Mouse (Mus musculus): ENCODE data around the gene Pacrg.
A peak's percentile ranks its signal among the peaks of the same experiment; 100 is the strongest.

Gene Pacrg

GRCm38 (mm10) chr17:10550781-10551520, 289.2 kb downstream of the Pacrg start:
- no peak for DNase-seq (ENCODE audit: extremely low spot score)

DNA sequence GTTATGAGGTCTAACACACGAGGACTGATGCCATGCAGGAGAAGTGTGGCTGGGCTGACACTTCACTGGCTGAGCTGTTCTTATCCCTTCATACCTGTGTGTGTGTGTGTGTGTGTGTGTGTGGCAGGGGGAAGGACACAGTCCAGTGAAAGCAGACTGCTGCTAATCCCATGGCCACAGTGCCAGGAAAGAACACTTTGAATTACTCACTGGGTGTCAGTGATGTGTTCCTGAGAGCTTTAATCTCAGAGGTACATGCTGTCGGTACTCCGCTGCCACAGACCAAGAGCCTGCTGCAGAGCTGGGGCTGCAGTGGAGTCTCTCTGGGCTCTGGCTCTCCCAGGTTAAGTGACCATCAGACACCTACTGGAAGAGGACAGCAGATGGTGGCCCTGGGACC, 290.3 kb downstream of the Pacrg start:
- no peak for DNase-seq (ENCODE audit: extremely low spot score)

DNA sequence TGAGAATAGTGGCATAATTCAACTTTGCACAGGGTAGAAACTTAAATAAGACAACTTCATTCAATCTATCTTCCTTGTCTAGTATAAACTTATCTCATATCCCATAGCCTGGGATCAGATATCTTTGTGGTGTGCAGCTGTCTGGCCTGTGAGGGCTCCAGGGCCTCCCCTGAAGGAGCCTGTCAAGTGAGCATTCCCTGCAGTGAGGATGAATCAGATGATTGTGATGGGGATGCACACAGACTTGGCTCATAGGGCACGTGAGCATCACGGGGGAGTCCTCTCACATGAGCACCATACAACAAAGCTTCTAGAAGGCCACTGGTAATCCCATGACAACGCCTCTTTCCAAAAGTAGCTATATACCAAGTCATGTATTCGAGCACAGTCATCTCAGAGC, 291.1 kb downstream of the Pacrg start:
- no peak for DNase-seq (ENCODE audit: extremely low spot score)

- no peak for DNase-seq (ENCODE audit: extremely low spot score)
These were observed 299.3 kb downstream of the Pacrg start for GRCm38 (mm10) chr17:10540772-10541171.

GRCm38 (mm10) chr17:10534206-10534605, 305.9 kb downstream of the Pacrg start:
- DNase-seq (ENCODE audit: extremely low spot score) = no peak

GRCm38 (mm10) chr17:10533461-10533860, 306.6 kb downstream of the Pacrg start:
- DNase-seq (ENCODE audit: extremely low spot score) = no peak

- DNase-seq (ENCODE audit: extremely low spot score) = peak; percentile 41
These were observed 309.1 kb downstream of the Pacrg start for GRCm38 (mm10) chr17:10531024-10531423.

GRCm38 (mm10) chr17:10529329-10529955, 310.7 kb downstream of the Pacrg start:
- DNase-seq (ENCODE audit: extremely low spot score) = no peak

GRCm38 (mm10) chr17:10521282-10521681, 318.8 kb downstream of the Pacrg start:
- no peak for DNase-seq (ENCODE audit: extremely low spot score)

GRCm38 (mm10) chr17:10519506-10520155, 320.5 kb downstream of the Pacrg start:
- DNase-seq (ENCODE audit: extremely low spot score) = no peak

DNA sequence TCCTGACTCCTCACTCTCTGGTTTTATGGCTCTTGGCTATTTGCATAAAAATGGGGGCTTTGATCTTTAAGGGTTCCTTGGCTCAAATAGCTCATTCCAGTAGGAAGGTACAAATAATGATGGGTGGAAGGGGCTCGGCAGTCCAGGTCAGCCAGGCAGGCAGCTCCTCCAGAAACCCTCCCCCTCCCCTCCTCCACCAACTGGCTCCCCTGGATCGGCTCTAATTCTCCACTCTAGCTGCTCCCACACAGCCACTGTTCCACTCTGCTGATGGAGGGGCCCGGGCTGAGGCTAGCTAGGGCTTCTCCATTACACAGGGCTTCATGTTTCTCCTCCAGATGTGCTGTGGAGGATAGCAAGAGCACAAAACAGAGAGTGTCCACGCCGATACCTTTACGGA, 325.3 kb downstream of the Pacrg start:
- DNase-seq (ENCODE audit: extremely low spot score) = no peak

DNA sequence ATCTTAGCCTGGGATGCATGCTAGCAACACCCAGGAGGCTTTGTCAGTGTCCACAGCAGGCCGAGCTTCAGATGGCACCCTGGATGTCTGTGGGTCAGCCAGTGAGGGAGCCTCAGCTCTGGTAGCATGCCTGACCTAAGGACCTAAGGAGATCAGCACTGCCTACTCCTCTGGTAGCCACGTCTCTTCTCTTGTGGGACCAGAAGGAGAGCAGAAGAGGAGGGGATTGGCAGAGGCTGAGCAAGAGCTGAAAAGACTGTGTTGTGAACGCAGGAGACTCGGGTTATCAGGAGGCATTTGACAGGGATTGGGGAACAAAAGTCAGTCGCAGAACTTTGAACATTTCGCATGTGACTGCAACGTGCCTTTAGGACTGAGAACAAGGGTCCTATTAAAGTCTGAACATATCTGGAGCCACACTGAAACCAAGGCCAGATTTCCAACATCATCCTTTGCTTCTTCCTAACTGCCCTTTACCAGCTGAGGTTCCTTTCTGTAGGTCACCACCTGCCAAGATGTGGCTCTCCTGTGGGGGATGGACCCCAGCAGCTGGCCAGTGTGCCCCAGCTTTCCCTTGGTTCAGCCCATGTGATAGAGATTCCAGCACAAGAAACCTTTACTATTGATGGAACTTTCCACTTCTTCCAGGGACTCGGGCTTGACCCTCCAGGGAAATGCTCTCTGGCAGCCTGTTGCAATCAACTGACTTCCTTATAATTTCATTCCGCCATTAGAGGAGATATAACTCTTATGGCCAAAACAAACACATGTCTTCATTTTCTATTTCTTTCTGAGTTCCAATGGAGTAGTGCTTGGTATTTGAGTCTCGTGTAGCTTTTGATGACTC, 329.0 kb downstream of the Pacrg start:
- DNase-seq (ENCODE audit: extremely low spot score) = no peak

DNA sequence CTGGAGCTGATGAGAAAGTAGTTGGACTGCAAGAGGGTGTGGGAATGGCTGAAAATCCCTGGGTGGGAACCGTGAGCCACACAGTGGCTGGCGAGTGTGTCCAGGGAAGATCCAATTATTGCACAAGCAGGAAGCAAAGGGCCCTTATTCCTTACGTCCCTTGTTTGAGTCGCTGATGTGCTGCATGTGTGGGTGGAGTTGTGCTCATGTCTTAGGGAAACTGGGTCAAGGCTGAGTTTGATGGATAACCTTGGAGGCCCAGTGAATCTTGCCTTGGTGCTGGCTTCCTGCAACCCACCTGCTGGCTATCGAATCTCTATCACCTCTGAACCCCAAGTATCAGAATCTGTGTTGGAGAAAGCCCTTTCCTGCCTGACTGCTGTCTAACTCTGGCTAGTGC, 329.6 kb downstream of the Pacrg start:
- DNase-seq (ENCODE audit: extremely low spot score) = no peak

GRCm38 (mm10) chr17:10508088-10508487, 332.0 kb downstream of the Pacrg start:
- no peak for DNase-seq (ENCODE audit: extremely low spot score)

DNA sequence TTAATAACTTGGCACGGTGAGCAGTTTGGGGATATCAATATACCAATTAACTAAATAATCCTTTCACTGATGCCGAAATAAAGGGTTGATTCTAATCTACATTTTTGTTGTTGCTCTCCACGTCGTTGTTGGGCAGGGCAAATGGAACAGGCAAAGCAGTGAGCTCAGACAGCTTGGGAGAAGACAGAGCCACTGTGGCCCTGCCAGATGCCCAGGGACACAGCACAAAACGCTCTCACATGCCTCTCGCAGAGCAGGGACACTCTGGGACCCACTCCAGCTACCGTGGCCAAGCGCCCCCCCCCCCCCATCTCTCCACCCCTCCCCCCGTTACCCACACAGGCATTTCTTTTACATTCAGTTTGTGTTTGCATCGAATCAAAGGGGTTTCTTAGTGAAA, 332.6 kb downstream of the Pacrg start:
- no peak for DNase-seq (ENCODE audit: extremely low spot score)

GRCm38 (mm10) chr17:10506896-10507295, 333.2 kb downstream of the Pacrg start:
- no peak for DNase-seq (ENCODE audit: extremely low spot score)

DNA sequence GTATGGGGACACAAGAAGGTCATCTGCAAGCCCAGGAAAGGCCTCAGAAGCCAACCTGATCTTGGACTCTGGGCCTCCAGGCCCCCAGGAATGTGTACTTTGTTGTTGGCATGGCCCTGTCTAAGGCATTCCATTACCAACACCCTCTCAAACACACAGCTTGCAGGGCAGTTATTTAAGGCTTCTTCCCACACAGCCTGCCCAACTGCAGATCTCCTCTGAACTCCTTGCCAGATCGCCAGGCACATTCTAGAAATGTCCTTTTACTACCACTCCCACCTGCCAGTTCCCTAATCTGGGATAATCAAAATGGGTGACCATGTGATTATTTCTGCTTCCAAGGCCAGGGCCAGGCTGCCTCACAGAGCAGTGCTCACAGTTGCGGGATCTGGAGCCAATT, 338.7 kb downstream of the Pacrg start:
- no peak for DNase-seq (ENCODE audit: extremely low spot score)

DNA sequence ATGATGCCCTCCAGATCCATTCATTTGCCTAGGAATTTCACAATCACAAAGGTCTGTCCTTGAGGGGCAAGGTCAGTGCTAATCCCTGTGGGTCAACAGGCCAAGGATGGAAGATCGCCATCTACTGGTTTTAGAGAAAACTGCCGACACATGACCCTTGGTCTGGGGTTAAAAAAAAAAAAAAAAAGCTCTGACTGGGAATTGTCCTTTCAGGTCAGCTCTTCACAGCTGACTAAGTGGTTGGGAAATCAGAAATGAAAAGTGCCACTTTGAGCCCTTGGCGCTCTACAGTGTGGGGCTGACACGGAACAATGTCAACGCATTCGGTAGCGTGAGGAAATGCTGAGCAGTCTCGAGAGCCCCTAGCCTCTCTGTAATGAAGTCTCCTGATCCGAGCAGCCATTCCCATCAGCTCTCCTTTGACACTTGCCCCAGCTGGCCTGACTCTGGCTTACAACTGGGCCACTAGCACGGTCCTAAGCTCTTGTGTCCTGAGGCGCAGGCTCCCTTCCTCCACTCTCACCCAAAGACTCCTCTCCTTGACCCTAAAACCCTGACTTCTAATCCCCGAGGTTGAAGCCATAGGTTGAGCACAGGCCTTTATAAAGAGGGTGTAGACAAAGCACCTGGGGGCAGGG, 339.2 kb downstream of the Pacrg start:
- DNase-seq (ENCODE audit: extremely low spot score) = peak; percentile 64

- DNase-seq (ENCODE audit: extremely low spot score) = no peak
These were observed 341.0 kb downstream of the Pacrg start for GRCm38 (mm10) chr17:10498935-10499655.

GRCm38 (mm10) chr17:10497781-10498420, 342.2 kb downstream of the Pacrg start:
- no peak for DNase-seq (ENCODE audit: extremely low spot score)

Data from embryo, embryonic 9.5 days (tissue).